Mouse (Mus musculus) layer of hippocampus, adult 9-11 months (tissue): ENCODE data around the gene Becn1.
"Not testable (repeated sequence)": the region's sequence is repeated elsewhere in the genome, so short reads cannot be mapped to it uniquely, and the experiment has no call there.

Experiments used
- DNase-seq: peaks from one replicate; pipeline ENCODE4 v3.0.0; 2022

Becn1 gene

DNA sequence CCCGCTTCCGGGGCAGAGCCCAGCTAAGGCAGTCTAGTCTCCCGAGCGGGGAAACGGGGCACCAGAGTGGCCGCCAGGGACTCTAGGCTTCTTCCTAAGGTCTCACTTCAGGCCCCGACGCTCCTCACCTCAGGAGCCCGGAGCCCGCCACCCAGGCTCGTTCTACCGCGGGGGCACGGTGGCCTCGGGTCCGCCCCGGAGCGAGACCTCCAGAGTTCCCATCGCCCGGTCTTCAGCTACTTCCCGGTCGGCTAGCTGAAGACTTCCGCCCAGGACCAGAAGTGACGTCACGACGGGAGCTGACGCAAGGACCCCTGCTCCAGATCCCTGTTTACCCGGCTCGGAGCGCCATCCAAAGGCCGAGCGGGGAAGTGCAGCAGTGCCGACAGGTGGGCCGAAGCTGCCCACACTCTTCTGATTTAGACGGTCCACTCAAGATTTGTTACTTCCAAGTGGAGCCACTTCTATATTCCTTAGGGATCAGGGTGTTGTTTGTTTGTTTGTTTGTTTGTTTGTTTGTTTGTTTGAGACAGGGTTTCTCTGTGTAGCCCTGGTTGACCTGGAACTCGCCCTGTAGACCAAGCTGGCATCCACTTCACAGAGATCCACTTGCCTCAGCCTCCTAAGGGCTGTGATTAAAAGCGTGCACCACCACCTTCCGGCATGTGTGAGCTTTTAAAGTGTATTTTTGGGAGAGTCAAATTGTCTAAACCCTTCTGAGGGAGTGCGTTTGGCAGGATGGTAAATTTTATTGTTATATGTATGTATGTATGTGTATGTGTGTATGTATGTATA lies at the start of gene Becn1:
Gene Becn1, minus strand, starts transcription at position 283 of the 795 bp plus-strand sequence.
- DNase-seq, result peak; percentile 96

DNA sequence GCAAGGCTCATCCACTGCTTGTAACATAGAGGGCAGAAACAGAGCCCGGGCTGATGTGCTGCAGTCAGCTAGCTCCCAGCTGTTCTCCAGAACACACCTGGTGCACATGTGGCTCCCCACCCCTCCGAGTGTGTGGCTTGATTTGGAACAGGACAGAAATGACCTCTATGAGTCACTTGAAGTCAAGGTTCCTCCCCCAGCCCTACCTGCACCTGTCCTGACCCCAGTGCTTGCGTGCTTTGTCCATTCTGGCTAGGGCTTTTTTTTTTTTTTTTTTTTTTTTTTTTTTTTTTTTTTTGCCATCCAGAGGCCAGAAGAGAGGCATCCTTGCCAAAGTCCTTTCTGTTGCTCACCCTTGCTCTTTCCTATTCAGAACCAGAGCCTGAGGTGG lies 49.6 kb upstream of the Becn1 start:
- DNase-seq, result no peak

DNA sequence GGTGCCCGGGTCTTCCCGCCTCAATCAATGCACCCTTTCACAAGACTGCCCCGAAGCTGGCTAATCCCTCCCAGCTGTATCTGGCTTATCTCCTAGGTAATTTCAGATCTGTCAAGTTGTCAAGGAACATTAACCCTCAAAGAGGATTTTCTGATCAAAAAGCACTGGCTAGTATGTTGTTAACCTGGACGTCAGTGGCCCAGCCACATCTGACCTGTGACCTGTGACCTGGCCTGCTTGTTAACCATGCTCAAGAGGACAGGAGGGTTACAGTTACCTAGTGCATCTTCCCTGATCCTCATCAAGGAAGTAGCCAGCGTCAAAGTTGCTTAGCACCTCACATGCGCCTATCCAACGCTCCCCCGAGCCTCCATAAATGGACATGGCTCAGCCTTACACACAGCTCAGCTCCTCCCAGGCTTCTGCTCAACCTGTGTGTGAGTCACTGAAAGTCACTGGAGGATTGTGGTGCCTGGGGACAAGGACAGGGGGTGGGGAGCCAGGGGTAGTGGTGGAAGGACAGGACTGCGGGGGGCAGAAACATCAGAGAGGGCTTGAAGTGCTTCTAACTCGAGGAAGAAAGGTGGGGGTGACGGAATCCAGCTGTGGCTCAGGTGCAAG lies 49.1 kb upstream of the Becn1 start:
- no peak for DNase-seq

DNA sequence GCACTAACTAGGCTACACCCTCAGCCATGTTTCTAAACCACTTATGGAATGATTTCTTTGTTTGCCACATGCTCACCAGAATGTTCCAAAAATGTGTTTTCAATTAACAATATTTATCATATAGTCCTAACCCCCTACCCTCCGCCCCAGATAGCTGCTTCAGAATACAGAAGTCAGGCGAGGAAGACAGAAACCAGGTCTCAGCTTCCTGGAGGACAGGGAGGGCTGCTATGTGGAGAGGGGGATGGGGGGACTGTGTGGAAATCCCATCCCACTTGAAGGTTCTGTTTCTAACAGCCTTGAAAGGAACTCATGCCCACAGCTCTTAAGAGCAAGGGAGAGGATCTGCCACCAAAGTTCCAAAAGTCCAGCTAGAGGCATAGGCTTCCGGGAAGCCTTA lies 47.1 kb upstream of the Becn1 start:
- DNase-seq, result no peak

DNA sequence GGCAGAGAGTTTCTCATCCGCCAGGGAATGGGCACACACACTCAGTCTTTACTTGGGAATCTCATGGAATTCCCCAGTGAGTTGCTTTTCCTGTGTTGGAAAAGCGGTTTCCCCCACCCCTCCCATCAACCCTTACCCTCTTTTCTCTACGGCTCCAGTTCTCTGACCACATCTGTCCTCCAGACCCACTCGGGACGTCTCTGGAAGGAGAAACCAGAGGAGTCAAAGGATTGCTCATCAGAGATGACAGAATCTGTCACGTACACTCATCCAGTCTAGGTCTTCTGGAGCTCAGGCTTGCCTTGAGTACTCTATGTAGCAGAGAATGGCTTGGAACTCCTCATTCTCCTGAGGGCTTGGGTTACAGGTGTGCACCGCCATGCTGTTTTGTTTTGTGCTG lies 46.7 kb upstream of the Becn1 start:
- no peak for DNase-seq

DNA sequence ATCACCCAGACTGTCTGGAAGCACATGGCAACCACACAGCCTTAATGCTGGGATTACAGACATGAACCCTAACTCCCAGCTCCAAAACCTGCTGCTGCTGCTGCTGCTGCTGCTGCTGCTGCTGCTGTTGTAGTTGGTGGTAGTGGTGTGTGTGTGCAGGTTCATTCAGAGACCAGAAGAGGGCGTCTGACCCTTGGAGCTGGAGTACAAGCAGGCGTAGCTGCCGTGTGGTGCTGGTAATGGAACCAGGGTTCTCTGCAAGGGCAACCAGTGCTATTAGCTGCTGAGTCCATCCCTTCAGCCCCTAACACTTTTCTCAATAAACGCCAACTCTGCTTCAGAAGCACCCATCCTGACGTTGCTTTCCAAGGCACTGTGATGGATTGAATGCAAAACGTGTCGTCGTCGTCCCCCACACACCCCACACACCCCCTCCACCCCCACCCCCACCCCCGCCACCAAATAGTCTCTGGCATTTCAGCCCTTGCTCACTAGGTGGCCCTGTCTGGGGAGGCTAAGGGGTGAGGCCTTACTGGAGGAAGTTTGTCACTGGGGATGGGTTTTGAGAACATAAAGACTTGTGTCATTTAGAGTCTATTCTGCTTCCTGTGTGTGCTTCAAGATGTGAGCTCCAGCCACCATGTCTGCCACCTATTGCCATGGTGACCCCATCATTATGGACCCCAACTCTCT lies 45.1 kb upstream of the Becn1 start:
- DNase-seq, result no peak

DNA sequence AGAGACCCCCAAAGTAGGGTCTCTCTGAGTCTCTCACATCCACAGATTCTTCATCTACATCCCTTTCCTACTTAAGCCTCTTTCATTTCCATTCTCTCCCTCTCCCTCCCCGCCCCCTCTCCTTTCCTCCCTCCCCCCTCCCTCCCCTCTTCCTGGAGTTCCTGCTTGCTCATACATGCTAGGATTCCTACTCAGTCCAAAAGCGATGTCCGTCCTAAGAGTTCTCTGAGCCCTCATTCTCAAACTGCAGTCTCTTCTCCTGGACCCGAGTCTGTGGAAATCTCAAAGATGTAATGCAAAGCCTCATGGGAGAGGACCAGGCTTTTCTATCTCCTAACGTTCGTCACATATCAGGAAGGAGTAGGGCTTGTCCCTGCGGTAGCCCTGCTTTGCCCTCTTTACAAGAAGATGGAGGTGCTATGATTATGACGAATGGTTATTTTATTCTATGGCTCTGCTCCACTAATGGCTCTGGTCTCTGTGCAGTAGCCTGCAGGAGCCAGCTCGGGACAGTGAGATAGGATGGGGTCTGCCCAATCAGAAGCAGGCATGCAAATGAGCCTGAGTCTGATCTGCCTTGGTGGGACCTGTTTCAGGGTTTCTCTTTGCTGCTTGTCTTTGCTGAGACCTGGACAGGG lies 36.2 kb upstream of the Becn1 start:
- no peak for DNase-seq

DNA sequence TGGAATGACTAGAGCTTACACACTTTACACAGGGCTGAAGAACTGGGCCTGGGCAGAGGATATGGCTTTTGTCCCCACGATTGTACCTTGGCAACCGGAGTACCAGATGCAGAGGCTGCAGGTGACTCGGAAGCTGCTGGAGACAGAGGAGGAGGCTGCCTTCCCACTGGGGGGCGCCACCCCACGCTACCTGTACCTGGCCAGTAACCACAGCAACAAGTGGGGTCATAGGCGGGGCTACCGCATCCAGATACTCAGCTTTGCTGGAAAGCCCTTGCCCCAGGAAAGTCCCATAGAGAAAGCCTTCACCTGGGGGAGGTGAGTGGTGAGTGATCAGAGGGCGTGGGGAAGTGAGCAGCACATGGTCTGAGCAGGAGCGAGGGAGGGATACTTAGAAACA lies 33.6 kb upstream of the Becn1 start:
- no peak for DNase-seq

DNA sequence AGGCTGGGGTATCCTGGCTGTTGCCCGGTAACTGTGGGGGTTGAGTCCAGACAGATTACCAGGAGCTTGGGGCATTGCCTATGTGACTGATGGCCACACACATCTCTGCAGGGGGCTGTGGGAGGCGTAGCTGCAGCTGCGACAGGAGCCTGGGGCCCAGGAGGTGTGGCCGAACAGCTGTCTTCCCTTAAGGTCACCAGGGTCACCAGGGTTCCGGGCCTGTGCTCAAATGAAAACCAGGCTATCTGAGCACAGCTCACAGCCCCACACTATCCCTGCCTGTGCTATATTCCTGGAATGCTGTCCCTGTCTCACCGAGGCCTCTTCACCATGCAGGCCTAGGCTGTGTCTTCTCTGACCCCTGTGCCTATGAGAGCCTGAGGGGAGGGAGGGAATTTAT lies 32.4 kb upstream of the Becn1 start:
- DNase-seq, result no peak

DNA sequence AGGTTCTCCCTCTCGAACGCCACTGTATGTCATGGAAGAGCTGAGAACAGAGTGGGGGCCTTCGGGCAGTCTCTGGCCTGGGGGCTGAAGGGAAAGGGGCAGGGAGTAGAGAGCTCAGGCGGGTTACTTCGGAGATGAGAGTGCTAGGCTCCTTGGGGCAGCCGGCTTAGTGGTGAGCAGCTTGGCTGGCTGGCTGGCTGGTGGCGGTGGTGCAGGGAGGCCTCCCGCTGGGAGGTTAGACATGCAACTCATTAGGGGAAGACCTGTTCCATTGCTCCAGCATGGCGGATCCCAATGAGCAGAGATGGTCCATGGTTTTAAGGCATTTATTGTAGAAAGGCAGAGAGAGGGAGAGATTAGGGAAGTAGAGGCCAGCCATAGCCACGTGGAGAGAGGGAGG lies 31.9 kb upstream of the Becn1 start:
- DNase-seq, result no peak

DNA sequence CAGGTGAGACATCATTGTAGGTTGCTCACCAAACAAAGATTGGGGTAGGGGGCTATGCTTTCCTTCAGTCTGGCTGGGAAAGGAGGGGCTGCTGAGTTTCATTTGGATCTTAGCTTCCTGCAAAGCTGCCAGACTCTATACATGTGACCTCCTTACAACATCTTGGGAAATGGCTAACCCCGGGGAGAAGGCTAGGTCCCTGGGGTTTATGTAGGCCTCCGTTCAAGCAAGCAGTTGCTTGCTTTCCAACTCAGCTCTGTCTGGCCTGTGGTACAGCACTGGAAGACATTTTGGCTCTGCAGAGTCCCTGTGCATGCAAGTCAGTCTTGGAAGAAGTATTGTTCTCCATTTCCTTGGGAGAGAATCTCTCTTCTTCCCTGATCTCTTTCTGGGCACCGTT lies 30.5 kb upstream of the Becn1 start:
- no peak for DNase-seq

DNA sequence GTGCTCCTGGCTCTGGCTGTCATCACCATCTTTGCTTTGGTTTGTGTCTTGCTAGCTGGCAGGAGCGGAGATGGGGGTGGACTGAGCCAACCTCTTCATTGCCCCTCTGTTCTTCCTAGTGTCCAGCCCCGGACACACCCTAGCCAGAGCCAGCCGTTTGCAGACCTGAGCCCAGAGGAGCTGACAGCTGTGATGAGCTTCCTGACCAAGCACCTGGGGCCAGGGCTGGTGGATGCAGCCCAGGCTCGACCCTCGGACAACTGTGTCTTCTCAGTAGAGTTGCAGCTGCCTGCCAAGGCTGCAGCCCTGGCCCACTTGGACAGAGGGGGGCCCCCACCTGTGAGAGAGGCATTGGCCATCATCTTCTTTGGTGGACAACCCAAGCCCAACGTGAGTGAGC lies 28.9 kb upstream of the Becn1 start:
- not testable (repeated sequence) for DNase-seq

DNA sequence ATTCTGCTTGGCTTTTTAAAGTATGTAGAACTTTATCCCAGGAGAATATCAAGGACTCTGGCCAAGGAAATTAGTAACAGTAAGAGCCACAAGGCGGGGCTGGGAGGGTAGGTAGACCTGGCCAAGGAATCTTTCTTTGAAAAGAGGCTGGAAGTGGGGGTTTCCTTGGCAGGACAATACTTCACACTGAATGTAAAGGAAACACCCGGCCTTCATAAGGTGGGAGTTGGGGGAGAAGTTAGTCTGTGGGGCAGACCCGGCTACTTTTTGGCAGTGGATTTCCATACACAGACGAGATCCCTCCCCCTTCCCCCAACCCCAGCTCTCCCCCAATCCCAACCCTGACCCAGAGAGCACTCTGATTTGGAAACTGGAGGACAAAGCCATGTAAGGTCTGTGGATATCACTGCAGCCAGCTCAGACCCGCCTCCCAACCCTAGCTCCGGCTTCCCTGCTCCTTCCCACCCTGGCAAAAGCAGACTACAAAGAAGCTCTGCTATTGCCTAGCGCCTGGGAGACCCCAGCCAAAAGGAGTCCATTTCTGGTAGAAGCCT lies 28.4 kb upstream of the Becn1 start, which contains the start of gene Aoc3:
Gene Aoc3, plus strand, starts transcription at position 235 of the 554 bp plus-strand sequence.
- DNase-seq, result no peak

DNA sequence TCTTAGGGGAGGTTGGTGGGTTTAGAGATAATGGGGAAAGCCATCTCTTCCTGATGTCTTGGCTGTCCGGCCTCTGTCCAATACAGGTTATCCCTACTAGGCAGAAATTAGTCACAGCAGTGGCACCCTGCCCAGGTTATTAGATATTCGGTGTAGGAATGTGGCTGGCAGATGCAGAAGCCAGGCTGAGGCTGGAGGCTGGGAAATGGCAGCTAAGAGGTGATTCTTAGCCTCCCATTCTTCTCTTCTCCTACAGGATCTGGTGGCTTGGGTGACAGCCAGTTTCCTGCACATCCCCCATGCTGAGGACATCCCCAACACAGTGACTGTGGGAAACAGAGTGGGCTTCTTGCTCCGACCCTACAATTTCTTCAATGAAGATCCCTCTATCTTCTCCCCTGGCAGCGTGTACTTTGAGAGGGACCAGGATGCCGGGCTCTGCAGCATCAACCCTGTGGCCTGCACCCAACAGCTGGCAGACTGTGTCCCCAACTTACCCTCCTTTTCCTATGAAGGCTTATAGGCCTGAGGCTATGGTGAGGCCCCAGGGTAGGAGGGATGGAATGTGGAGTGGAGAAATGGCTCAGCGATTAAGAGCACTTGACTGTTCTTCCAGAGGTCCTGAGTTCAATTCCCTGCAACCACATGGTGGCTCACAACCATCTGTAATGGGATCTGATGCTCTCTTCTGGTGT lies 27.0 kb upstream of the Becn1 start:
- DNase-seq, result peak; percentile 65

DNA sequence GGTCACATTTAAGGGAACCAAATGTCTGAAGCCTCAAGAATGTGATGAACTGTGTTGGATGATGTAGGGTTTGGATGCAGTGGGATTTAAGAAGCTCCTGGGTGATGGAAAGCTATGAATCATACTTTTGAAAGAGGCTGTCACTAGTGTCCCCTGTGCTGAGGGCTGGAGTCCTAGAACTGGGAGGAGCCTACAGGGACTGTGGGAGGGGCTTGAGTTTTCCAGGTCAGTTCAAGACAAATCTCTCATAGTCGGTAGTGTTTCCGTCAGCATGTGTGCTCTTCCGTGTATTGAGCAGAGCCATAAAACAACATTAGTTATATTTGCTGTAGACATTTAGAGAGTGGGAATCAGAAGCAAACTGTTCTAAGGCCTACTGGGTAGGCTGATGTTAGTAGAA lies 25.2 kb upstream of the Becn1 start:
- no peak for DNase-seq

DNA sequence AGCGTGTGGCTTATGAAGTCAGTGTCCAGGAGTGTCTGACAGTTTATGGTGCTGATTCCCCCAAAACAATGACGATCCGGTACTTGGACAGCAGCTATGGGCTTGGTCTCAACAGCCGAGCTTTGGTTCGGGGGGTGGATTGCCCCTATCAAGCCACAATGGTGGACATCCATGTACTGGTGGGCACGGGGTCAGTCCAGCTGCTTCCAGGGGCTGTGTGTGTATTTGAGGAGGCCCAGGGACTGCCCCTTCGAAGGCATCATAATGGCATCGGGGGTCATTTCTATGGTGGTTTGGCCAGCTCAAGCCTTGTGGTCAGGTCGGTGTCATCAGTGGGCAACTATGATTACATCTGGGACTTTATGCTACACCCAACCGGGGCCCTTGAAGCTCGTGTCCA lies 24.1 kb upstream of the Becn1 start:
- DNase-seq, result no peak

DNA sequence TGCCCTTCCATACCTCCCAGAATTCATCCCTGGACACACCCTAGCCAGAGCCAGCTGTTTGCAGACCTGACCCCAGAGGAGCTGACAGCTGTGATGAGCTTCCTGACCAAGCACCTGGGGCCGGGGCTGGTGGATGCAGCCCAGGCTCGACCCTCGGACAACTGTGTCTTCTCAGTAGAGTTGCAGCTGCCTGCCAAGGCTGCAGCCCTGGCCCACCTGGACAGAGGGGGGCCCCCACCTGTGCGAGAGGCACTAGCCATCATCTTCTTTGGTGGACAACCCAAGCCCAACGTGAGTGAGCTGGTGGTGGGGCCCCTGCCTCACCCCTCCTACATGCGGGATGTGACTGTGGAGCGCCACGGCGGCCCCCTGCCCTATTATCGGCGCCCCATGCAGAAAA lies 23.1 kb upstream of the Becn1 start:
- DNase-seq, result not testable (repeated sequence)

DNA sequence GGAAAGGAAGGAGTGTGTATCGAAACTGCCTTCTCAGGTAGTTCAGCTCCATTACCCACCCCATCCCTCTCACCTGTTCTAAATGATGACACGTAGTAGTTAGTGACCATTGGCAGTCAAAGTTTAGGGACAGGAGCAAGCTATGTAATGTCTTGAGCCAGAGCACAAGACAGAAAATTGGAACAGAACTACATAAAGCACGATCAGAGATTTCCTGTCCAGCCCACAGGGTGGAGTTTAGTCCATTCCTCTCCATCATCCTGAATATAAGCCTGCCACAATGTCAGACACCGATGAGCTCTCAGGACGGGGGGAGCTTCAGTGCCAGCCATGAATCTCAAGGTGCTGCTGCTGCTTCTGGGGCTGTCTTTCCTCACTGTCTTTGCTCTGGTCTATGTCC lies 22.7 kb upstream of the Becn1 start, which contains the start of gene Aoc2:
Gene Aoc2, plus strand, starts transcription at position 301 of the 400 bp plus-strand sequence.
- DNase-seq, result no peak

DNA sequence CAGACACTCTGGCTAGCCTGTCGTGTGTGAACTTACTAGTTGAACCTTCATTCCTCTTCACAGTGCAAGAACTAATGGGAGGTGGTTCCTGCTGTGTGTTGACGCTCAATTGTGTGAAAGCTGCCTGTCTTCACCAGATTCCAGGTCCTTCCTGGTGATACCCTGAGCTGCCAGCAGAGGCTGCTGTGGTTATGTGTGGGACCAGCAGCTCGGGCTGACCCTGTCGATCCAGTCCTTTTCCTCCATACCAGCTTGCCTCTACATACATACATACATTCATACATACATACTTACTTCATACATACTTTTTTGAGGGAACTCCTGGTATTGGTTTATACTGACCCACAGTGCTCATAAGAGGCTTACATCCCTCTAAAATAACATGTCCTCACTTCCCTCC lies 21.5 kb upstream of the Becn1 start:
- DNase-seq, result peak; percentile 68

DNA sequence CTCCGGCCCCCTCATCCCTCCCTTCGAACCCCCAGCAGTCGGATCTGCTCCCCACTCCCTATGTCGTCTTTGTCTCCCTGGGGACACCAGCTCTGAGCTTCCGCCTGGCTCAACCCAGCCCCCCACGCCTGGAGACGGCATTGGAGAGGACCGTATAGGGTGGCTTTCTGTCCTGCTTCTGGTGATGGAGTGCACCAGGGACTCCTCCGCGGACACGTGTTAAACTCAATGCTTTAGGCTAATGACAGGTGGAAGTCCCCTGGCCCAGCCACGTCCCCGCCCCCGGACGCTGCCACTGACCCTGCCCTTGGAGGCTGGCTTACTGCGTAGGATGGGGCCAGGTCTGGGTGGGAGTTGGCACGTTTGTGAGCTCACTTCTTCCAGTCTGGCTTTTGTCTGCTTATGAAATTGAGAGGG lies 14.4 kb upstream of the Becn1 start:
- peak; percentile 20 for DNase-seq

DNA sequence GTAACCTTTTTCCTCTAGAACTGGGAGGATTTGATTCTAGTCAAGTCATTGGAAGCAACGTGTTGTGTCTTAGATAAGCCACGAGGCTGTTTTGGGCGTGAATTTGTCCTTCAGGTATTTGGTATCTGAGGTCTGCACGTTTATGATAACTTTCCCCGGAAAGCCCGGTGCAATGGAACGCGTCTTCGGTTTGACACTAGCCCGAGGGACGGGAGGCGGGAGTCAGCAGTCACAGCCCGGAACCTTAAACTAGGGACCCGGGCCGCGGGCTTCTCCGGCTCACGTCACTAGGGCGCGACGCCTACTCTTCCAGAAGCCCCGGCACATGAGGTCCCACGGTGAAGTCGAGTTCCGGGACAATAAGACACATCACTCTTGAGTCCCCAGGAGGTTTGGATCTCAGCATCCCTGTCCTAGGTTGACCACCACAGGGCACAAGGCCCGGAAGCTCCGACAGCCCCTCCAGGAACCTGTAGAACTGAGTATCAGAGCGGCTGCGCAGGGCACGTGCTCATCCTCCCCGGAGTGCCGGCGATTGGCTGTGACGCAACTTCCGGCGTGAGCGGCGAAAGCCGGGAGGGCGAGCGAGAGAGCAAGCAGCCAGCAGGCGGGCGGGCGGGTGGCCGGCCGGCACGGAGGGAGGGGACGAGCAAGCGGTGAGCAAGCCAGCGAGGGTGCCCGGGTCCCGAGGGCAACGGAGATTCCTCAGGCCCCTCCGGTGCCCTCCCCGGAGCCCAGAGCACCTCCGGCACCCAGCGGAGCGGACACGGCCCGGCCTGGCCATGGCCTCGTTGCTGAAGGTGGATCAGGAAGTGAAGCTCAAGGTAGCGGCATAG lies 13.8 kb upstream of the Becn1 start, which contains the start of gene Psme3:
Gene Psme3, plus strand, starts transcription at position 549 of the 836 bp plus-strand sequence.
- DNase-seq, result peak; percentile 94
